Mouse (Mus musculus) G1E (cell line): ENCODE results near the gene Nell1.

Experiments
- CTCF ChIP-seq: IDR thresholded peaks from 2 replicates; pipeline ENCODE4 v1.5.1; 2012; ENCODE audit warnings: low read depth, low read length, inconsistent platforms, mixed read lengths
- GATA1 ChIP-seq: IDR thresholded peaks from 2 replicates; pipeline ENCODE4 v1.6.1; 2012; ENCODE audit warnings: borderline replicate concordance, low read length, inconsistent platforms, mixed read lengths
- GATA2 ChIP-seq: IDR thresholded peaks from 2 replicates; pipeline ENCODE4 v1.6.1; 2012; ENCODE audit warnings: low read depth, low read length, inconsistent platforms, borderline replicate concordance
- TAL1 ChIP-seq: conservative IDR thresholded peaks from 2 replicates; pipeline ENCODE4 v1.6.1; 2012; ENCODE audit warnings: low read depth, low read length, inconsistent platforms, mixed read lengths

DNA sequence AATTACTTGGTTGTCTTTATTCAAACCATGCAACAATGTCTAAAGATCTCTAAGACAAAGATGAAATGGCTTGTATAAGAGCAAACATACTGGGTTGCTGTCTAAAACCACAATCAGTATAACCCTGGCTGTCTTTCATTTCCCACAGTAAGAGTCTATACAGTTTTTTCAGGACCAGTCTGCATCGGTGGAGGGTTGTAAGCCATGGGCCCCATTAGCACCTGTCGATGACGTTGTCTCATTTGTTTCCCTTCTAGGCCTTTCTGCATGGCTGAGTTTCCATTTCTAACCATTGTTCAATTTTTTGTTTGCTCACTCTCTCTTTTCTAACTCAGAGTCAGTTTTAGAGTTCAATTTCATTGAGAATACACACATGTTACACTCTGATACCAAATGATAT is 540.2 kb downstream of the Nell1 start:
- no peak for TF ChIP-seq CTCF
- TF ChIP-seq GATA2, result no peak
- no peak for TF ChIP-seq TAL1
- TF ChIP-seq GATA1, result no peak
